Comparison of ENCODE assay signal across 26 mouse cellular contexts in the genomic region with DNA sequence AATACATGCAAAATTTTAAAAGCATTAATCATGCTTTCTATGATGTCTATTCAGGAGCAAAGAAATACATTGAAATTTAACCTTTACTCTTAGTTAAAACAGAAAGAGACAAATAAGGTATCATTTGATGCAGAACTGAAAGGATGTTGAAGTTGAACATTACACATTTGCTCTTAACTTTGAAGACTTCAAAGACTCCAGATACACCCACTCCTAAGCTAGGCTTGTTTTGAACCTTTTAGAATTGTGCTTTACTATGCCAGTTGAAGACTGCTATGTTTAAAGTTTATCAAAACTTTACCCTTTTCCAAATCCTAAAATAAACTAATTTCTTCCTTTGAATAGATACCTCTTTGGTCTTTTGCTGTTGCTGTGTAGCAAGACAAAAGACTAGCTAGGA. TPM values are rescaled to one million over a fixed set of nuclear protein-coding genes. Genes with fewer than 3 reads are reported as not detected.
DNase-seq lines count a peak whose midpoint lies in the region; ATAC-seq lines count a peak whose summit lies in the region.
"Had no signal": no experiment of that assay in that cellular context is flagged by ENCODE, and none has a peak within 500 bp of the region (broad histone marks: within the 10 kb centered on the region; RNA-seq: fewer than 3 reads in every experiment).

No protein-coding gene starts in this region.

- peak; percentile 57 for DNase-seq in CD4-positive helper T cell, adult 2 months (ENCODE audit: low read depth, low spot score)
- no peak for DNase-seq in thymus, postnatal 4 days
- no peak for DNase-seq in thymus, postnatal 36 days
- no peak for DNase-seq in adrenal gland, postnatal 4 days (ENCODE audit: low spot score in 2 of 2)
- DNase-seq: adrenal gland, adult 2 months; adrenal gland, postnatal 10 days; adrenal gland, postnatal 25 days; B cell, adult 2 months; cerebellum, adult 11-12 months; cerebellum, adult 2 months; cerebellum, adult 9-10 months; cerebellum, postnatal 14 days; cerebellum, postnatal 36 days; embryo, embryonic 11 days had no signal

- ATAC-seq in CD4-positive, CD25-positive, alpha-beta regulatory T cell, adult 4 months, result peak; percentile 71
- ATAC-seq in inflammation-experienced regulatory T-cells, adult 6 months, result peak; percentile 80
- ATAC-seq: forebrain, embryonic 14.5 days; forebrain, embryonic 16.5 days had no signal

RNA-seq across cellular contexts. Expression of gene Ms4a4a, which starts 4.1 kb away (rescaled TPM):
- polyA plus RNA-seq in CD4-positive, CD25-positive, alpha-beta regulatory T cell, adult 4 months (2017; shearing (Covaris generic)), result 1 to 10 TPM in 1 of 2 experiments, under 1 TPM in 1; 0.84 to 1.8 TPM
- 1 to 10 TPM in 2 of 3 experiments, not detected in 1; 1.2 to 3.9 TPM for polyA plus RNA-seq in inflammation-experienced regulatory T-cells, adult 6 months (2017; shearing (Covaris generic))
- total RNA-seq in adrenal gland, postnatal 4 days (2021), result 1 to 10 TPM; 5.4 to 6.5 TPM
- total RNA-seq: common myeloid progenitor, adult 5-6 weeks; ES-E14; MEL had no signal
- polyA plus RNA-seq: erythroblast, embryonic 14.5 days had no signal

RNA-seq across cellular contexts. Expression of gene Ms4a4c, which starts 33.4 kb away (rescaled TPM):
- polyA plus RNA-seq in CD4-positive, CD25-positive, alpha-beta regulatory T cell, adult 4 months (2017; shearing (Covaris generic)), result 10 to 100 TPM; 61.4 to 84.8 TPM
- polyA plus RNA-seq in inflammation-experienced regulatory T-cells, adult 6 months (2017; shearing (Covaris generic)), result 10 to 100 TPM; 37.0 to 78.1 (median 53.9) TPM
- total RNA-seq in adrenal gland, postnatal 4 days (2021), result not detected
- total RNA-seq: ES-E14, MEL had no signal
- polyA plus RNA-seq: embryonic facial prominence, embryonic 11.5 days; erythroblast, embryonic 14.5 days; forebrain, embryonic 10.5 days; forebrain, embryonic 12.5 days; forebrain, embryonic 14.5 days; forebrain, embryonic 16.5 days had no signal

RNA-seq across cellular contexts. Expression of gene Ms4a7, which starts 35.2 kb away (rescaled TPM):
- polyA plus RNA-seq in CD4-positive, CD25-positive, alpha-beta regulatory T cell, adult 4 months (2017; shearing (Covaris generic)), result not detected
- polyA plus RNA-seq in inflammation-experienced regulatory T-cells, adult 6 months (2017; shearing (Covaris generic)), result under 1 TPM in 1 of 3 experiments, not detected in 2; 0.68 TPM
- total RNA-seq in adrenal gland, postnatal 4 days (2021), result 1 to 10 TPM; 2.3 to 3.1 TPM
- total RNA-seq: MEL had no signal
- polyA plus RNA-seq: erythroblast, embryonic 14.5 days; forebrain, embryonic 10.5 days had no signal

RNA-seq across cellular contexts. Expression of gene Ms4a14, which starts 56.9 kb away (rescaled TPM):
- polyA plus RNA-seq in CD4-positive, CD25-positive, alpha-beta regulatory T cell, adult 4 months (2017; shearing (Covaris generic)), result not detected
- not detected for polyA plus RNA-seq in inflammation-experienced regulatory T-cells, adult 6 months (2017; shearing (Covaris generic))
- total RNA-seq in adrenal gland, postnatal 4 days (2021), result under 1 TPM; 0.08 to 0.11 TPM
- total RNA-seq: adrenal gland, postnatal 10 days; adrenal gland, postnatal 25 days; common myeloid progenitor, adult 5-6 weeks; MEL had no signal
- polyA plus RNA-seq: embryonic facial prominence, embryonic 13.5 days; erythroblast, embryonic 14.5 days; forebrain, embryonic 10.5 days; forebrain, embryonic 12.5 days; forebrain, embryonic 14.5 days; forebrain, embryonic 16.5 days had no signal
